Mouse (Mus musculus) gastrocnemius, postnatal 36 days (tissue): ENCODE data around the gene Iqsec1. TPM values are rescaled to one million over a fixed set of nuclear protein-coding genes. Genes with fewer than 3 reads are reported as not detected.

ENCODE experiments used
- DNase-seq, 2 experiments: peaks; one replicate each; pipeline ENCODE4 v3.0.0; 2022
- intact Hi-C: fragments of 180-260 bp; cut with DNase I; formaldehyde crosslinking; loops from one replicate; pipeline ENCODE4 v1.15.1; 2025
- total RNA-seq, 2 experiments: library from RNA; stranded (reverse); gene quantifications; 2 replicates each; pipeline ENCODE4 v1.2.3; 2021

Gene Iqsec1
- total RNA-seq, 2 experiments from 2014 or later = 61.2 to 79.8 TPM

DNA sequence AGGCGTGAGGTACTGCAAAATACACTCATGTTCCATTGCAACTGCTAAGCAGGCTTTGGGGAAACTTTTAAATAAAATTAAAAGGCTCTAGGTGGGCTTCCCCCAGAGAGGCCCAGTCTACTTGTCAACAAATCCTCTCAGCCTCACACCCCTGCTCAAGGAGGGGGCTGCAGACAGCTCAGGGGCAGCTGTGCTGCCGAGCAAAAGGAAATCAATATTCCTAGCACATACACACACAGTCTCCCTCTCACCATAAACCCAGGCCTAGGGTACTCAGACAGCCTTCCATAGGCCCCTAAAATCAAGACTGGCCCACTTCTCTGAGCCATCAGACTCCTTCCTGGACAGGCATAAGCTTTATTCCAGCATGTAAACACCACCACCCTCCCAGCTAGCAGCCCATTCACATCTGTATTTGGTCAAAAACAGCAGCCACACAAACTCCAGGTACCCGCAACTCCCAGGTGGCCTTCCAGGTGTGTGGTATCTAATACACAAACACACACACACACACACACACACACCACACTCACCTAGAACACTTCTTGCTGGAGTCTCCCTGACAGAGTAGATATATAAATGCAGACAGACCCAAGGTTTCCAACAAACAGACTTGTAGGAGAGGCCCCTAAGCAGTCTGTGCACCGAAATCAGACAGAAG lies 273.1 kb downstream of the Iqsec1 start:
- no peak for DNase-seq
- intact Hi-C loops = no loop called here

DNA sequence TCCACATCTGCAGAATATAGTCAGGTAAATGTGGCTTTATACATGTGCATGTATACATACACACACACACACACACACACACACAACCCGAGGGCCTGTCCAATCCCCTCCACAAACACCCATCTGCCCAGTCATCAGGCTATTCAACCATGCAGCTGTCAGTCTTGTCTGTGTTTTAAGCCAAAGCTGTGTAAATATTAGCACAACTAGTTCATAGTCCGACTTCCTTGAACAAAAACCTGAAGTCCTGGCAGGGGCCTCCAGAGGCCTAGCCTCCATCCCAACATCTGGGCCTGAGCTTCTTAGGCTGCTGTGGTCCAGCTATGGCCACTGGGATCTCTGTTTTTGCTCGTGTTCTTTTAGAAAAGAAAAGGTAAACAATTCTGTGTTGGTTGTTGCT lies 274.8 kb downstream of the Iqsec1 start:
- no peak for DNase-seq
- intact Hi-C loops = no loop called here

DNA sequence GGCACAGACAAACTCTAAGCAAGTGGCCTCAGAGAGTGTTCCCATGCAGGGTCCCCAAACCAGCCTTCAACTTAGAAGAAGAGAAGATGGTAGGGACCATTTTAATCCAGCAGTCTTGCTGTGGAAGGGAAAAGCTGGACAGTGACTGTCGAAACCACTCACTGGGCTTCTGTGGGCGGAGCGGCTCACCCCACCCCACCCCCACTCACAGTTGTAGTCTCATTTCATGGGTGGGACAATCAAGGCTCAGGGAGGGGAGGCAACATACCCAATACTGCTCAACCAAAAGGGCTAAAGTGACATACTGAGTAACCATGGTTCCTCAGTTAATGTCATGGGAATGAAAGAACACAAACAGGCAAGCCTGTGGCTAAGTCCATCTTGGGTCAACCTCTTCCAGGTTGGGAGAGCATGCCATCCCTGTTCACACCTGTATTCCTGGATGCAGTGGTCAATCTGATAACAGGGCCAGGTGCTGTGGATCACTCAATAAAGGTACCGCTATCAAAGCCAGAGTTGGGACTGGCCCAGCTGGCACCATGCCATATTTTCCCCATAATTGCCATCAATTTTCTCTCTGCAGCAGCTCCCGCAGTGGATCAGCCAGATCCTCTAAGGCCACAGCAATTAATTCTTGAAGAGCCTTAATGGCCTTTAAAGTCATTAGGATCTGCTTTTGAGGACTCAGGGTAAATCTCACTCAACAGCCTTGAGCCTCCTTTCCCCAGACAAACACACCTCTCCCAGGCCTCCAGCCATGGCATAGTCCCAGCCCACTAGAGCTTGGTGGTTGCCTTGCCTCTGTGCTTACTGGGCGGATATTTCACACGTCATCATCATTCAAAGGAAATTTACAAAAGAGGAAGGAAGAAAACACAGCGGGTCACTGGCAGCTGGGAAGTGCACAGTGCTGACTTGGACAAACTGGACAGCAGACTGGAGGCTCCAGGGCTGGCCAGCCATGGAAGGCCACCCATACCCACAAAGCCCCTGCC lies 275.7 kb downstream of the Iqsec1 start:
- intact Hi-C loops = no loop called here

DNA sequence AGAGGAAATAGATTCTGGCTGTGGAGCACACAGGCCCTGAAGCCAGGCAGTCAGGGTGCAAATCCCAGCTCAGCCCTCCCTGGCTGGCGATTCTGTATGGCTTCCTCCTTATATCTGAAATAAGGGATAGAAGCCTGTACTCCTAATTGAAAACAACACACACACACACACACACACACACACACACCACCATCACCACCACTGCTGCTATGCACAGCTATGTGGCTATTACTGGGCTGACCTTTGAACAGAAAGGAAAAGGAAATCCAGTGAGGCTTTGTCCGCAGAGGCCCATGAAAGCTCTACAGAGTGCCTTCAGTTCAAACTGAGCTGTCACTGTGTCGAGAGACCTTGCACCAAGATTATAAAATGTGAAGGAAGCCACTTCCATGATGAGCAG lies 276.4 kb downstream of the Iqsec1 start:
- DNase-seq = no peak
- intact Hi-C loops = no loop called here

More for the DNA sequence above, 275.7 kb downstream of the Iqsec1 start:
- no peak for DNase-seq

DNA sequence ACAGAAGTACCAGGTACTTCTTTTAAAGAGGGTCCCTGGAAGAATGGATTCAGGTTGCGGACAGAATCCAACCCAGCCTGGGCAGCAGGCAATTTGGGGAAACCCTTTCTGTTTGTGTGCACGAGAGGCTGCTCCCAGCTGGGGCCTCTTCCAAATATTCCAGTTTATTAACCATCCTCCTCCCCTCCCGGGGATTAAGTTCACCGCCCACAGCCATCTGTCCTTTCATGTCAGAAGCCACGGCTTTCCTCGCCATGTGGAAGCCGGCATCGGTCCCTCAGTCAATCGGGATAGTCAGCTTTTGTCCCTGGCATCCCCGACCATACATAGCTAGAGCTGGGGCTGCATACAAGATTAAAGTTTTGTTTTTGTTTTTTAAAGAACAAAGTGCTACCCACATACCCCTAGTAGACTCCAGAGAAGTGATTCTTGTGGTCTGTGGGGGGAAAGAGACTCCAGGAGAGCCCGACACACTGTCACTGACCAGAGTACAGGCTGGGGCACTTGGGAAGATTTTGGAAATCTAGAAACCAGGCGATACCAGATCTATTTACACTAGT lies 276.9 kb downstream of the Iqsec1 start:
- intact Hi-C loops = no loop called here
- no peak for DNase-seq

DNA sequence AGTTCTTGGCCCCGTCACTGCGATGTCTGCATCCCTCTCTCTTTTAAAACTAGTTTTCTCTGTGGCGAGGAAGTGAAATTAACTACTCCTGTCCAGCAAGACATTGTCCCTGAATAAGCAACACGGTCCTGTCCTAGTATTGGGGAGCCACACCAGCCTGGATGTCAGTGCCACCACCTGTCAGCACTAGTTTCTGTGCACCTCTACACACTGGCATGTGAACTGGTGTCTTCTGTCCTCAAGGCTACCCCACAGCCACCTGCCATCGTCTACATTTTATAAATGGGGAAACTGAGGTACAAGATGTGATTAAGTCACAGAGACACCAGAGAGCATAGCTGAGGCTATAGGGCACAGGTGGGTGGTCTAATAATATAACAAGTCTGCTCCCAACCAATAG lies 277.7 kb downstream of the Iqsec1 start:
- intact Hi-C loops = no loop called here

DNA sequence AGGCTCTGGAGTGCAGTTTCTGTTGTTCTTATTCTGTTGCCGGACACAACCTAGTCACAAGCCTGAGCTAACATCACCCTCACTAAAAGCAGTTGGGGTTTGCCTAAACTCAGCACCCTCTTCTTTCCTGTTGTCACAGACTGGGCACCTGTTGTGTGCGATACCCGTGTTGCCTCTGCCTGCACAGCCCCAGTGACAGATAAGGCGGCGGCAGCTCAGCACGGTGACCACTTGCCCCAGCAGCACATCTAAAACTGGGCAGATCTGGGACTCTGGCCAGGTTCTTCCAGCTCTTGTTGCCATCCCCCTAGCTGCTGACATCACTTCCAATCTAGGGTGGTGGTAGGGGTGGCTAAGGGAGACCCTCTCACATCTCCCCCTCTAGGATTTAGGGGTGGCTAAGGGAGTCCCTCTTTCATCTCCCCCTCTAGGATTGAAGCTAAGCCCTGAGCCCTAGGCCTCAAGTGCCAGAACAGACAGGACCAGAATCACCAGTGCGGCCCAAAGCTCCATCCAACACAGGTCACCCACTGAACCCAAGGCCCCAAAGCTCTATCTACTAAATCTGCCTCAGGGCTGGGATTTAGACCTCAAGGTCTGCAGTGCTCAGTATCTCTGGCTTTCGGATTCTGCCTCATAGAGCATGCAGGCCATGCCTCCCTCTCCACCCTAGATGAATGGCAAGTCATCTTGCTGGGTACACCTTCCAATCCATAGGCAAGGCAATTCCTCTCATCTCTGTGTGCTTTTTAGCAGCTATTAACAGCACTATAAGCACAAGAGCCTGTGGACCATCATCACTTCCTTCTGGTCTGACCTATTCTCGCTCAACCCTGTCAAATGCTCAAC lies 278.3 kb downstream of the Iqsec1 start:
- DNase-seq = no peak
- intact Hi-C loops = no loop called here

More for the DNA sequence above, 277.7 kb downstream of the Iqsec1 start:
- no peak for DNase-seq

DNA sequence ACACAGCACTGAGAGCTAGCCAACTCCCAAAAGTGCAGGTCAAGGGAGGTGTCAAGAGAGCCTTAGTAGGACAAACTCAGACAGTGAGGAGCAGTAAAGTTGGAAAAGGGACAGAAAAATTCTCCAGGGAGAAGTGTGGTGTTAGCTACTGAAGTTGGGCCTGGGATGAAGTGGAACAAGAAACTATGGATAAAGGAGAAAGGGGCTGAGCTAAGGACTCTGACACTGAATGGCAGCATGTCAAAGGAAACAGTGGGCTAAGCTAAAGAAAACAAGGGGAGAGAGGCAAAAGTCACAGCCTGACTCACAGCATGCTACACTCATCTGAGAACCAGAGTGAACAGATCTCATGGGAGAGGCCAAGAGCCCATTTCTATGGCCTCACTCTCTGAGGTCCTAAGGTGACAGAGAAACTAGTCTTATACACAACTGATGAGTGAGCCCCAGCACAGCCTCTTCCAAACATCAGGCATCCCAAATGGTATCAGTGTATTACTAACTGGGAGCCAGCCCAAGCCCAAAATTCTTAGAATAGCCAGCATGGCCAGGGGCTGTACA lies 280.3 kb downstream of the Iqsec1 start:
- no peak for DNase-seq
- intact Hi-C loops = no loop called here

DNA sequence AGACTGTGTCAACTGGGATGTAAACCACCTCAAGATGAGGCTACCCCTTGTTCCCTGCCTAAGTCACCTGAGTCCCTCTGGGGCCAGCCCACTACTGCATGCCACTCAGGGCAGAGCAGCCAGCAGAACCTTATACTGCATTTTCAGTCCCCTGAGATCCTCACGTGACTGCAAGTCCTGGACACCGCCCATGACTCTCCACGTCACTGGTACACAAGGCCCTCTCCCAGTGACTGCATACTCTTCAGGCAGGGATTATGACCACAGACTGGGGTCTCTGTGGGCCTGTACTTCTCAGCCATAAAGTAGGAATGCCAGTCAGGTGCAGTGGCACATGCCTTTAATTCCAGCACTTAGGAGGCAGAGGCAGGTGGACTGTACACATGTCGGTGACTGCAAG lies 281.3 kb downstream of the Iqsec1 start:
- intact Hi-C loops = no loop called here
- DNase-seq = no peak

DNA sequence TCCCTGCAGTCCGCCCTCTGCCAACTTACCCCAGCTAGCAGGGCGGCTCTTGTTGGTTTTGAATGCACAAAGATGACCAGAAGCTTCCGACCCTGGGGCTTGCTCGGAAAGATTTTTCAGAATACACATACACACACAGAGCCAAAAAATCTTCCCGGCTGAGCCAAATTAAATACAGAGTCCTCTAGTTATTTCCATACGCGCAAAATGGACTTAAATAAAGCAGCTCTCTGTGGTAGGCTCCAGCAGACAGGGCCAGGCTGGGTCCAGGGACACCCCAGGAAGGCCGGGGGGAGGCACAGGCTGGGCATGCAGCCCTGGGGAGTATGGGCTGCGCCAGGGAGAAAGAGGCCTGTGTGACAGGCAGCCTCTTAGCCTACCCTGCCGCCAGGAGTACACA lies 282.0 kb downstream of the Iqsec1 start:
- intact Hi-C loops = no loop called here
- no peak for DNase-seq

DNA sequence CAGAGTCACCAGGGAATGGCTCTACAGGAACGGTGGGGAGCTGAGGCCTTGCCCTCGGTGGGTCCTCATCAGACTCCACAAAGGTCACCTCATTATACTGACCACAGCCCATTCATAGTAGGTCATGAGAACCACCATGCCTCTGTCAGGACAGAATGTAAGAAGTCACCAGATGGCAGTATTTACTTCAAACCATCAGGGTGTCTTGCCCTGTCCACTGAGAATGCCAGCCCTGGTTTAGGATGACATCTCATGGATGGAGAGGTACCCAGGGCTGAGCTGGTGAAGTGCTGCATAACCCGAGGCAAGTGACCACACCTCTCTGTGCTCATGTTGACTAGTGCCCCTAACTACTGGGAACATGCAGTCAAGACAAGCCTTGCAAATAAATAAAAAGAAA lies 282.7 kb downstream of the Iqsec1 start:
- intact Hi-C loops = loop anchor here (2.0 kb wide), 1 partner anchor 15 kb away; no protein-coding TSS in a partner anchor
- DNase-seq = no peak

DNA sequence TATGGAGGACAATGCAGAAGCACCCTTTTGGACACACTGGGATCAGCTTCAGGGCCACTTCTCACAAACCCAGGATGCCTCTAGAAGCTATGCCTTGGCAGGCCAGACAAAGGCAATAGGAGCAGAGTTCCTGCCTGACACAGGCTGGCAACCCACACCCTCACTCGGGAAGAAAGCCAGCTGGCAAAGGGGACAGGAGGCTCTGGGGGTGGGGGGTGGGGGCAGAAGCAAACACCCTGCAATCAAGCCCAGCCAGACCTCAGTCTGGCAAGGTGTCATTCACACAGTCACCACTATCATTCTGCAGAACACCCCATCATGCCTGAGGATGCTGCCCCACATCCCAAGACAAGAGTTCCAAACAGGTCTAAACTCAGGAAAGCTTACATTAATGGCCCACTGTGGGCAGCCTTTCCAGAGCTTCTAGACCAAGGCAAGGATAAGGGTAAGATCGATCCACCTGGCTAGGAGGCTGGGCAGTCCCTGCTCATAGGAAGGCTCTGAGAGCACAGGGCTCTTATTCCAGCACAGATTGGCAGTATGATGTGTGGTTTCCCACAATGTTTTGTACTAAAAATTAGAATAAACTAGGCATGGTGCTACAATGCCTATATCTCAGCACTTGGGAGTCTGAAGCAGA lies 283.7 kb downstream of the Iqsec1 start:
- intact Hi-C loops = loop anchor here (2.0 kb wide), 1 partner anchor 16 kb away; no protein-coding TSS in a partner anchor
- DNase-seq = peak in 1 of 2 experiments; percentile 43

DNA sequence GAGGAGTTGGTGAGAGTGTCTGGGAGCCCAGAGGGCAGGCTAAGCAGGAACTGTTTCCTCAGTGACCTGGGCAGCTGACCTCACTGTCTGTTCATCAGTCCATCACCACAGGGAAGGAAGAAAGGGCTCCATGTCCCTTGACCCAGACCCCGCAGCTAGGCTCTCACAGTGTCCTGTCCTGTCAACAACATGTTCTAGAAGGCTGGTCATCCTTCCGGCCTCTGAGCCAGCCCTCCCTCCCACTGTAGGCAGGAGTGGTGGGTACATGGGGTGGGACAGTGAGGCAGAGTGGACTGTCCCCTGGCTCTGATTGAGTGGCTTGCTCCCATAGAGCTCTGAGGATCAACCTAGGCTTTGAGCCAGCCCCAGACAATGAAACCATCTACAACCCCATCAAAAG lies 284.7 kb downstream of the Iqsec1 start:
- intact Hi-C loops = loop anchor here (2.0 kb wide), 1 partner anchor 17 kb away; no protein-coding TSS in a partner anchor
- DNase-seq = no peak

DNA sequence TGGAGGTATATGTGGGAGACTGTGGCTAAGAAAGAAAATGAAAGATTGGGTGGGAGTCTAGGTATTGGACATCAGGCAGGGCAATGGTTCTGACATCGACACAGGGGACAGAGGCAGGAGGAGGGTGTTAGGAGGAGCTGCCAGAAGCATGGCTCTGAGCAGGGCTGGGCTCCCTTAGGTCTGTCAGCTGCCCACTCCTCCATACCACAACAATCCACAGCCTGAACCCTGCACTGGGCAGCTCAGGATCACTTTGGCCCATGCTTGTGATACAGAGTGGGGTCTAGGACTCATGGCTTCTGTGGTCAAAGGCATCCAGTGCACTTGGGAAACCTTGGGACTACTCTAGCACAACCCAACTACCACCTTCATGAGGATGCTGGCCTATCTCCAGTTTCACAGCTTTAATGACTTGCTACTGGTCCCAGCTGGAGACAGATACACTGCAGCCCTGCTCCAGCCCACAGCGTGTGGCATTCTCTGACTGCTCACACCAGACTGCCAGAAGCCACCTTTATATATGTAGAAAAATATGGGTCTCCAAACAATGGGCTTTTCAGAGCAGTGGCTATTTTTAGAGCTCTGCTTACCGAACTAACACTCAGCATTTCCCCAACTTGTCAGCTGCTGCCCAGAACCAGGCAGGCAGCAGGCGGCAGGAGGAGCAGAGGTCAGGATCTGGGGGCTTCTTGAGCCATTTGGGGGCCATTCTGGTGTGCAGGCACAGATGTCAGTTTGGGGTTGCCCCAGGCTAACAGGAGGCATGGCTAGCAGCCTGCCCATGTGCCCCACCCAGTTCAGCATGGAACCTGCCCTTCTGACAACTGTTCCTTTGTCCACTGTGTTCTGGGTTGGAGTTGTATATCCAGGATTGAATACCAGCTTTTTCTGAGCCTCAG lies 285.4 kb downstream of the Iqsec1 start:
- DNase-seq = no peak
- intact Hi-C loops = no loop called here

DNA sequence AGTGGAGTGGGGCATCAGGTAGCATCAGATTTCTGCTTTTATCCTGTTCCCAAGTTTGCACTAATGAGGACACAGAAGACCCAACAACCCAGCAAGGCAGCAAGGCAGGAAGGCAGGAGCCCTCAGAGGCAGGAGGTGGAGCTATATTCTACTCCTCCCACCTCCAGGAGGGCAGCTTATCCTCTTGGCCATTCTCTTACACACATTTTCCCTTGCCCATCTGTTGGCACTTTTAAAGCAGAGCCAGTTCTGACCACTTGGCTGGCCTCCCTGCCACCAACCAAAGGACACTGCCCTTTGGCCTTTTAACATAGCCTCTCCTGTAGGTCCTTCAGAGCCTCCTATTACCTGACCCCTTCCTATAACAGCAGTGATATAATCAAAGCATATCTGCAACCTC lies 286.3 kb downstream of the Iqsec1 start:
- intact Hi-C loops = no loop called here
- DNase-seq = no peak

DNA sequence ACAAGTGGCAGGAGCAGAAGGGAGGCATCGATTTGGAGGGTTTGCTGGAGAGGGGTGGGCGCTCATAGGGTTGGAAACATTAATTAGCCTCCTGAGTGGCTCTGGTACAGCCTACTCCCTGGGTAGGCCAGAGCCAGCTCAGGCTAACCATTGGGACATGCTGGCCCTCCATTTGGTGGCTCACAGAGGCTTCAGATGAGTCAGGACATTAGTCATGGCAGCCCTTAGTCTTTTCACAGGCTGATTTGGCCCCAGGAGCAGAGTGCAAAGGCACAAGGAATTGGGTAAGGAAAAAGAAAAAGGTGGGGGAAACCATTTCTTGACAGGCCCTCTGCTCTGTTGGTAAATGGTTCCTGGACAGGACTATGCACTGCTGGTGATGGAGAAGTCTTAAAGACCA lies 287.1 kb downstream of the Iqsec1 start:
- no peak for DNase-seq
- intact Hi-C loops = no loop called here

DNA sequence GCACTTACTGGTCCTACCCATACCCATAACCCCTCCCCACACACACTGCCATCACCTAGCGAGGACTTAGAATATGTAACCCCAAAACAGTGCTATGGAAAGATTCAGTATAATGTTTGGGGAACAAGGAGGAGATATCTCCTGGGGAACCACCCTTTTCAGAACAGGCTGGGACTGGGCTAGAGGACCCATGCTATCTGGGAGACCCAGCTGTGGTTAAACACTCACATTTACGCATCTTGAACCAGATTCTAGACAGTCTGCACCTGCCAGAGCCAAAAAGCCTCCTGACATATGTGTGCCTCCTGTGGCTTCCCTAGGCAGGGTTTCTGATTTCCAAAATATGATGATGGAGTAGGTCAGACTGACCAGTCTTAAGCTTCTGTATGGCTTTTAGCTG lies 287.7 kb downstream of the Iqsec1 start:
- intact Hi-C loops = no loop called here
- no peak for DNase-seq

DNA sequence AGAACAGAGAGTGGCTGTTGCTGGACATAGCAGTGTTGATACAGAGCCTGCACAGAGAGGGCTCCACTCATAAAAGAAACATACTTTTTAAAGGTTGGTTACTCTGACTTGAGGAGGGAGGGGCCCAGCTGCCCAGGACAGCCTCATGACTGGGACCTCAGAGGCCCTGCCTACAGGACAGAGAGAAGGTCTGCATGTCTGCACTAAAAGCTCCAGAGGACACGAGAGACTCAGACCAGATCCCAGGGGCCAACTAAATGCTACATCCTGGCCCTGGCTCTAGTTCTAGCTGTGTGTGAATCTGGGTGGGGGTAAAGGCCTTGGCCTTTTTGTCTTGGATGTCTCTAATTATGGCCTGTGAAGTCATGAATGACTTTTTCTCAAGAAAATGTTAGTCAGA lies 288.4 kb downstream of the Iqsec1 start:
- intact Hi-C loops = no loop called here
- DNase-seq = no peak

DNA sequence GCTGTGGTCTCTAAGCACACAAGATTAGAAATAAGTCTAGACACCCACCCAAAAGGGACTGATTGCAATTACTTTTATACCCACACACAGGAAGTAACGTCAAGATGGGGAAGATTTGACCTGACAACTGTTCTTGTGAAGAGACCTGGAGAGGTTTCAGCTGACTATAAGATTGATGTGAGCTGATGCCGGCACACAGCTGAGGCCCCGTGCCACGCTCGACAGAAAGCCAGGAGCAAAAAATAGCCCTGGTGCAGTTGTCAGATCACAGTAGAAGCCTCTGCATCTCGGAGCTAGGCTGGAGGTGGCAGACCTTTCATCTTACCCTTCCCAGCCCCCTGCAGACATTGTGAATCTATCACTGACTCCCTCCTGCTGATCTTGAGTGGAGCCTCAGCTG lies 289.6 kb downstream of the Iqsec1 start:
- peak; percentile 55 to 56 for DNase-seq
- intact Hi-C loops = no loop called here
